Mouse (Mus musculus) neural tube, embryonic 12.5 days (tissue): ENCODE data around the gene Tgfbr2. TPM values are rescaled to one million over a fixed set of nuclear protein-coding genes. Genes with fewer than 3 reads are reported as not detected.

Experiments used
- ATAC-seq: fragments of 200-750 bp; cut with Nextera tagmentation; 2 replicates; pipeline ENCODE4 v1.8.0; 2017; ENCODE audit warnings: low read depth, mild to moderate bottlenecking, moderate TSS enrichment, moderate library complexity; ENCODE audit not compliant: low FRiP score
- H3K27ac ChIP-seq: fragments of 300-500 bp; sonication (generic); 2 replicates; pipeline ENCODE4 v1.5.1; 2016
- H3K27me3 ChIP-seq: fragments of 300-500 bp; sonication (generic); replicated peaks from 2 replicates; pipeline ENCODE4 v1.6.1; 2016; ENCODE audit warnings: mild to moderate bottlenecking
- H3K36me3 ChIP-seq: fragments of 300-500 bp; sonication (generic); 2 replicates; pipeline ENCODE4 v1.6.1; 2016; ENCODE audit warnings: mild to moderate bottlenecking
- H3K4me1 ChIP-seq: fragments of 300-500 bp; sonication (generic); 2 replicates; pipeline ENCODE4 v1.6.1; 2016
- H3K4me2 ChIP-seq: fragments of 300-500 bp; sonication (generic); replicated peaks from 2 replicates; pipeline ENCODE4 v1.6.1; 2016; ENCODE audit warnings: mild to moderate bottlenecking
- H3K4me3 ChIP-seq: fragments of 300-500 bp; sonication (generic); 2 replicates; pipeline ENCODE4 v1.5.1; 2016
- H3K9ac ChIP-seq: fragments of 300-500 bp; sonication (generic); 2 replicates; pipeline ENCODE4 v1.6.1; 2016; ENCODE audit warnings: mild to moderate bottlenecking
- H3K9me3 ChIP-seq: fragments of 300-500 bp; sonication (generic); 2 replicates; pipeline ENCODE4 v1.6.1; 2016; ENCODE audit warnings: mild to moderate bottlenecking
- whole genome bisulfite sequencing: fragments of 180-500 bp; shearing (Covaris S2); methylation state at CpG from one replicate; pipeline ENCODE4 v1.1.7; 2016; 5-methylcytosine and 5-hydroxymethylcytosine counted together
- polyA plus RNA-seq: library from polyadenylated mRNA; unstranded; fragments of >200 nt; fragmentation: Nextera tagmentation; extraction: Ambion mirVana; gene quantifications from 2 replicates; pipeline ENCODE4 v1.2.1, GENCODE M21; 2016

Gene Tgfbr2
- polyA plus RNA-seq, 1 experiment from 2014 or later = 14.4 TPM

DNA sequence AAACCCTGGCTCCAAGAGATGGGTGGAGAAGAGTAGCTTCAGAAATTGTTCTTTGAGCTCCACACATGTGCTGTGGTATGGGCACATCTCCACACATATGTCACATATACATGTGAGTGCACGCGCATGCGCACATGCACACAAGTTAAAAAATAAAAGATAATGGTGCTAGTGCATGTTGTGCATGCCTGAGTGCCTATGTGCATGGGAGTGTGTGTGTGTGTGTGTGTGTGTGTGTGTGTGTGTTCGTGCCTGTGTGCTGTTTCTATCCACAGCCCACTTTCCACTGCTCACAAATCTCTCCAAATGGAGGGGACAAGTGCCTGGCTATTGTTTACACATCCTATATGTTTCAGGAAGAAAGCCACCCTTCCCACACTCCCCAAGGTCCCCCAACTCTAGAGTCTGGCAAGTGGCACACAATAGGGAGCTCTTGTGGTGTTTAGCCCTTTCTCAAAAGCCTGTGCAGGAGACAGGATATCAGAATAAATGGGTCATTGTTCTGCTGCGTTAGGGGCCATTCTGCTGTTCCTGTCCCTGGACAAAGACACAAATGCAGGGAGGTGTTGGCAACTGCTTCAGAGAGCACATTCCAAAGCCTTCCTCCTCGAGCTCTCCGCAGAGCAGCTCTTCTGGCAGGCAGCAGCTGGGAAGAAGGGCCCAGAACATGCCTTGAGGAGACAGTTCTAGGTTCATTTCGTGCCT is 37.9 kb upstream of the Tgfbr2 start:
- no peak overlapping the region for H3K4me3 ChIP-seq
- WGBS = 52% methylated on average over 8 of the region's 8 CpGs
- H3K36me3 ChIP-seq = no peaks in the 10 kb centered on the region
- no peaks in the 10 kb centered on the region for H3K9me3 ChIP-seq
- H3K27ac ChIP-seq = no peak overlapping the region
- no peak overlapping the region; the same call in 1 of the 2 replicates for H3K9ac ChIP-seq
- no peak overlapping the region for H3K4me2 ChIP-seq
- no peak for ATAC-seq
- no peaks in the 10 kb centered on the region for H3K27me3 ChIP-seq
- peaks cover 4% of the 10 kb centered on the region; the same call in 1 of the 2 replicates for H3K4me1 ChIP-seq

DNA sequence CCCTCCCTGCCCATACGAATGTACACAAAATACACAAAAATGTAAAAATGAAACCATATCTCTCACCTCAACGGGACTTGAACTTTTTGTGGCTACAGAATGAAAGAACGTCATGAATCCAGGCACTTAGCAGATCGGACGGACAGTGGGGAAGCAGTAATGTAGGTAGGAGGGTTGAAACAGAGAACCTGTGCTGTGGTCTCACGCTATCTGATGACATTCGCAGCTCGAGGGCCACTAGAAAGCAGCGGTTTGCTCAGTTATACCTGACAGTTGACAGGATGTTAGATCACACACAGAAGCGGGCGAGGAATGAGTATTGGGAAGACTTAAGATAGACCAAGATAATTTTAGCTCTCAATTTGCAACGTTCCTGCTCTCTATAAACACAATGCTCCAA is 36.9 kb upstream of the Tgfbr2 start:
- H3K4me3 ChIP-seq = no peak overlapping the region
- no peaks in the 10 kb centered on the region for H3K27me3 ChIP-seq
- H3K4me2 ChIP-seq = no peak overlapping the region
- no peak for ATAC-seq
- H3K9me3 ChIP-seq = no peaks in the 10 kb centered on the region
- H3K27ac ChIP-seq = no peak overlapping the region
- 91% methylated on average over 12 of the region's 12 CpGs for WGBS
- H3K9ac ChIP-seq = no peak overlapping the region
- peaks cover 4% of the 10 kb centered on the region; the same call in 1 of the 2 replicates for H3K4me1 ChIP-seq
- H3K36me3 ChIP-seq = no peaks in the 10 kb centered on the region

DNA sequence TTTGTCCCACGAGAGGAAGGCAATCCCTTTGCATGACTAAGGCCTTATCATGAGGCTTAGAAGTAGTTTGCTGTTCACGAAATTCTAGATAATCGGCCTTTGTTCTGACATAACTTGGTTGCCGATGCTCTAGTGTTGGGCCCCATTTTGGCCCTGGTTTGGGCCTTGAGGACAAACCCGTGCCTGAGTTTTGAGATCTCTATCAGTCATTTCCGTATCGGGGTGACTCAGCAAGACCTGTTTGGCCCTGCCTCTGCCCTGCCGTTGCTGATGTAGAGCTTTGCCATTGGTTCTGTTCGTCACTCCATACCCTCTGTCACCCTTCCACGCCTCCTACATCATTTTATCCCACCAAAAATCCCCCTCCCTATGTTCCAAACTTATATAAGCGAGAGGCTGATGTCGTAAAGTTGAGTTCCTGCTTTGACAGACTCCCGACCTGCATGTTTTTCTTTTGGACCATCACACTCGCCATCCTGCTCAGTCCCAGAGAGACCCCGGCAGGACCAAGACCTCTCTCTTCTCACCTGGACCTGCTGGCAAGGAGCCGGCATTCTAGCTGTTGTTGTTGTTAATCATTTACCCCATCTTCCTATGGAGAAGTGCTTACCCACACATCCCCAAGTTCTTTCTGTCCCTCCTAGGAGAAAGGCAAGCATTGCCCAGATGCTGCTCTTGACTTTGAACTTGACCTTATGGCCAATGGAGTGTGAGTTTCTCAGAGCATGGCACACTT is 33.2 kb upstream of the Tgfbr2 start:
- 90% methylated on average over 16 of the region's 16 CpGs for WGBS
- Histone ChIP-seq H3K27me3 (no peaks in the 10 kb centered on the region), H3K4me1 (no peaks in the 10 kb centered on the region), H3K27ac (no peak overlapping the region), H3K9me3 (no peaks in the 10 kb centered on the region), H3K36me3 (no peaks in the 10 kb centered on the region), H3K4me3 (no peak overlapping the region), H3K4me2 (no peak overlapping the region), H3K9ac (no peak overlapping the region)
- no peak for ATAC-seq

DNA sequence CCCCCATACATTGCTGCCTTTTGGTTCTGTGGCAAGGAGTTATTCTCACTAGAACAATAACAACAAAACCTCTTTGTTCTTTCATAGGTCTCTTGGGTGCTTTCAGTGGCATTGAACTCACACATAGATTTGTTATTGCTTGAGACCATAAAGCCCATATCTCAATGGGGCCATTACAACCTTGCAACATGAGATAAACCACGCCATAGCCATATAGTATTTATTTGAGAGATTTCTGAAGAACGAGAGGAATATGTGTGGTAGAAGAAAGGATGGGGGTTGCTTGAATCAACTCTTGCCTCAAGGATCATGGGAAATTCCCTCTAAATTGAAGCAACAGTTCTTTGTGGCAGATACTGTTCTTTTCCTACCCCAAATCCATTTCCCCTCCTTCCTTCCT is 31.7 kb upstream of the Tgfbr2 start:
- Histone ChIP-seq H3K27ac (no peak overlapping the region), H3K4me1 (no peaks in the 10 kb centered on the region), H3K9ac (no peak overlapping the region), H3K36me3 (no peaks in the 10 kb centered on the region), H3K4me2 (no peak overlapping the region), H3K9me3 (no peaks in the 10 kb centered on the region), H3K27me3 (no peaks in the 10 kb centered on the region), H3K4me3 (no peak overlapping the region)
- ATAC-seq = no peak
- WGBS = 62% methylated on average over 2 of the region's 2 CpGs

DNA sequence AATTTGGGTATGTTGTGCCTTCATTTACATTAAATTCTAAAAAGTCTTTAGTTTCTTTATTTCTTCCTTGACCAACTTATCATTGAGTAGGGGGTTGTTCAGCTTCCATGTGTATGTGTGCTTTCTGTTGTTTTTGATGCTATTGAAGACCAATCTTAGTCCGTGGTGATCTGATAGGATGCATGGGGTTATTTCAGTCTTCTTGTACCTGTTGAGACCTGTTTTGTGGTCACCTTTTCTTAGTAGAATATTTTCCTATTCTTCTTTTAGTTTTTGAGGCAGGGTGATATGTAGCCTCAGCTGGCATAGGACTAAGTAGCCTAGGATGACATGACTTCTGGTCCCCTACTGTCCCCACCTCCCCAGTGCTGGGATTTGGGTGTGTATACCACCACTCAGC is 28.5 kb upstream of the Tgfbr2 start:
- Histone ChIP-seq H3K4me3 (no peak overlapping the region), H3K4me2 (no peak overlapping the region), H3K27me3 (no peaks in the 10 kb centered on the region), H3K36me3 (no peaks in the 10 kb centered on the region), H3K27ac (no peak overlapping the region), H3K9me3 (no peaks in the 10 kb centered on the region), H3K4me1 (0 out of 2 replicates have a peak, but pooled peaks cover 5% of the 10 kb centered on the region), H3K9ac (no peak overlapping the region)
- ATAC-seq = no peak
- 78% methylated on average over 1 of the region's 1 CpGs for WGBS

DNA sequence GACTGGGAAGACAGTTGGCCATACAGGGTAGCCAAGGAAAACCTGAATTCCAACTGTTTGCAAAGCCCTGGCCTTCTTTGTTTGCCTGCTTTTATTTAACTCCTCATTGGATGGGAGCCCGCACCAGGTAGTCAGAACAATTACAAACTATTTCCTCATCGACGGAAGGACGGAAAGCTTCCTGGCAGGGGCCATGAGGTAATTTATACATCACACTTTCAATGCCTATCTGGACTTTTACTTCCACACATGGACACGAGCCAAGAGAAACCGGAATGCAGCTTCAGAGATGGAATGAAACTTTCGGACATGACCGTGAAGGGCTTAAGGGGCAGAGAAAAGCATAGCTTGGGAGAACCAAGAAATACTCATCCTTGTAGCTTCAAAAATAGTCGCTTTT is 24.0 kb upstream of the Tgfbr2 start:
- Histone ChIP-seq H3K9me3 (no peaks in the 10 kb centered on the region), H3K36me3 (no peaks in the 10 kb centered on the region), H3K27me3 (no peaks in the 10 kb centered on the region), H3K4me2 (no peak overlapping the region), H3K9ac (no peak overlapping the region), H3K4me1 (peaks cover 5% of the 10 kb centered on the region; the same call in 1 of the 2 replicates), H3K27ac (no peak overlapping the region), H3K4me3 (no peak overlapping the region)
- 64% methylated on average over 9 of the region's 9 CpGs for whole genome bisulfite sequencing
- ATAC-seq = no peak

DNA sequence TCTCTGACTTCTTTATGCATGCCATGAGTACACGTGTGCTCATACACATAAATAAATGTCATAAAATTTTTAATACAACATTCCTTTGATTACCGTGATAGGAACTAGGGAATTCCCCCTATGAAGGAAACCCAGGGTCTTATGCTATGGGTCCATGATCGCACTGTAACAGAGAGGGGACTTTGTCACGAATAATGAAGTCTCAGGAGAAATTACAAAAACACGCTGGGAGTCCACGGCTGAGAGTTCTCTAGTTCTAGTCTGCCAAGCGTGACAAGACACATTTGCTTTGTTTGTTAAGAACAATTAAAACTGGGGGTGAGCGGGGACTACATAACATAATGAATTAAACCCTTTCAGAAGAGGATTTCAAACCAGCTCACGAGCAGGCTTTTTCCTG is 23.3 kb upstream of the Tgfbr2 start:
- no peaks in the 10 kb centered on the region for H3K36me3 ChIP-seq
- ATAC-seq = no peak
- WGBS = 29% methylated on average over 9 of the region's 9 CpGs
- no peak overlapping the region for H3K27ac ChIP-seq
- H3K4me1 ChIP-seq = peaks cover 5% of the 10 kb centered on the region; the same call in 1 of the 2 replicates
- H3K4me2 ChIP-seq = no peak overlapping the region
- no peaks in the 10 kb centered on the region for H3K27me3 ChIP-seq
- H3K9me3 ChIP-seq = no peaks in the 10 kb centered on the region
- no peak overlapping the region for H3K9ac ChIP-seq
- H3K4me3 ChIP-seq = no peak overlapping the region

DNA sequence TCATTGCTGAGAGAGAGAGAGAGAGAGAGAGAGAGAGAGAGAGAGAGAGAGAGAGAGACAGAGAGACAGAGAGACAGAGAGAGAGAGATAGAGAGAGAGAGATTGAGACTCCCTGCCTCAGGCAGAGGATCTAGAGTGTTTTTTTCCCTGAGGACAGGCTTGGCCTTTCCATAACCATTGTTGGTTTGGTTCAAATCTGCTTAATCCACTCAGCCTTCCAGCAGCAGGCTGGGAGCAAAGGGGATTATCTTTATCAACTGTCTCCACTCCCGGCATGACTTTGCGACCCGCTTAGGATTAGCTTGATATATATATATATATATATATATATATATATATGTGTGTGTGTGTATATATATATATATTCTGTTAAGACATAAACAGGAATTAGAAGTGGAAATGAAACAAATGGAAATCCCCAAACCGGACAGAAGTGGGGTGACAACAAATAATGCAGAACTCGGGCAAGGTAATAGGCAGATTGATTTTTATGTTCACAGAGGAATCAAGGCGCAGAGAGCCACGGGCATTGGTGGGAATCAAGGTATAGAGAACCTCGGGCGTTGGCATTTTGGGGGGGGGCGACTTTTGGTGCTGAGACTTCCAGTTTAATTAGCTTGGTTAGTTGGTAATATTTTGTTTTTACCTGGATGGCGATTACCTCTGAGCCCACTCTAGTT is 22.5 kb upstream of the Tgfbr2 start:
- no peak overlapping the region for H3K27ac ChIP-seq
- H3K9ac ChIP-seq = no peak overlapping the region
- H3K4me1 ChIP-seq = peaks cover 5% of the 10 kb centered on the region; the same call in 1 of the 2 replicates
- H3K36me3 ChIP-seq = no peaks in the 10 kb centered on the region
- H3K4me2 ChIP-seq = no peak overlapping the region
- no peak overlapping the region for H3K4me3 ChIP-seq
- no peaks in the 10 kb centered on the region for H3K27me3 ChIP-seq
- H3K9me3 ChIP-seq = no peaks in the 10 kb centered on the region
- ATAC-seq = no peak
- 95% methylated on average over 11 of the region's 11 CpGs for WGBS

DNA sequence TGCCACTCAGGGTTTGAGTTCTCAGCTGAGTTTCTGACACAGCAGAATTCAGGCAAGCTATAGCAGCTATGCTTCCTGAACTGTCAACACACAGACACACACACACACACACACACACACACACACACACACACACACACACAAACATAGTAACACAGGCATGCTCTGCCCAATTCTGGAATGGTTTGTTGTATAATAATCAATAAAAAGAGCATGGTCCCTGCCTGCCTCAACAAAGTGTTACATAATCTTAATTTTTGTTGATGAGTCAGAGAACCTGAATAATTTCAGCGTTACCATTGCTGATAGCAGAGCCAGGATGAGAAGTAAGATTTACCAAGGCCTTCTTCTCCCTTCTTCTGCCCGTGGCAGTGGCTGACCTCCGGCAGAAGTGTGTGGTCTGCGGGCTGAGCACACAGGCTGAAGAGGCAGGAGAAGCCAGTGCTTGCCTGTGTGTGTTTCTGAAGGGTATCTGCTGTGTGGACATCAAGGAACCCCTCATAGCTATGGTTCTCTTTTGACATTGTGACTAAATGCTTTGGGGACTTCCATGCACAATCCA is 18.8 kb upstream of the Tgfbr2 start:
- WGBS = 83% methylated on average over 4 of the region's 4 CpGs
- Histone ChIP-seq H3K4me3 (no peak overlapping the region), H3K9me3 (no peaks in the 10 kb centered on the region), H3K4me1 (peaks cover under 1% of the 10 kb centered on the region; the same call in 1 of the 2 replicates), H3K4me2 (no peak overlapping the region), H3K36me3 (no peaks in the 10 kb centered on the region), H3K27ac (no peak overlapping the region), H3K9ac (no peak overlapping the region), H3K27me3 (no peaks in the 10 kb centered on the region)
- no peak for ATAC-seq

DNA sequence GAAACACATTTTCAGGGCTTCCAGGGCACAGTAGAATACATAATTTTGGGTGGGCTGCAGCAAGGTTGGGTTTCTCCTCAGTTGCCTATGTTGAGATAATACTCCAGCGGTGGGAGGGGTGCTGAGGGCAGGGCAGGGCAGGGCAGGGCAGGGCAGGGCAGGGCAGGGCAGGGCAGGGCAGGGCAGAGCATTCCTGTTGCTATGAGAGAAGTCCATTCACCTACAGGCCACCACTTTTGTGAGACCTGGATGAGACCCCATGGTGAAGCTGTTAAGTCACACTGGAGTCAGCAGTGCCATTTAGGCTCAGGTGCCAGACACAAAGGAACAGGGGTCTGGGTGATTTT is 18.3 kb upstream of the Tgfbr2 start:
- no peaks in the 10 kb centered on the region for H3K36me3 ChIP-seq
- no peaks in the 10 kb centered on the region; the same call in 1 of the 2 replicates for H3K4me1 ChIP-seq
- no peak overlapping the region for H3K4me2 ChIP-seq
- 79% methylated on average over 1 of the region's 1 CpGs for WGBS
- no peak overlapping the region for H3K9ac ChIP-seq
- no peaks in the 10 kb centered on the region for H3K27me3 ChIP-seq
- ATAC-seq = no peak
- H3K27ac ChIP-seq = no peak overlapping the region
- H3K4me3 ChIP-seq = no peak overlapping the region
- H3K9me3 ChIP-seq = no peaks in the 10 kb centered on the region

DNA sequence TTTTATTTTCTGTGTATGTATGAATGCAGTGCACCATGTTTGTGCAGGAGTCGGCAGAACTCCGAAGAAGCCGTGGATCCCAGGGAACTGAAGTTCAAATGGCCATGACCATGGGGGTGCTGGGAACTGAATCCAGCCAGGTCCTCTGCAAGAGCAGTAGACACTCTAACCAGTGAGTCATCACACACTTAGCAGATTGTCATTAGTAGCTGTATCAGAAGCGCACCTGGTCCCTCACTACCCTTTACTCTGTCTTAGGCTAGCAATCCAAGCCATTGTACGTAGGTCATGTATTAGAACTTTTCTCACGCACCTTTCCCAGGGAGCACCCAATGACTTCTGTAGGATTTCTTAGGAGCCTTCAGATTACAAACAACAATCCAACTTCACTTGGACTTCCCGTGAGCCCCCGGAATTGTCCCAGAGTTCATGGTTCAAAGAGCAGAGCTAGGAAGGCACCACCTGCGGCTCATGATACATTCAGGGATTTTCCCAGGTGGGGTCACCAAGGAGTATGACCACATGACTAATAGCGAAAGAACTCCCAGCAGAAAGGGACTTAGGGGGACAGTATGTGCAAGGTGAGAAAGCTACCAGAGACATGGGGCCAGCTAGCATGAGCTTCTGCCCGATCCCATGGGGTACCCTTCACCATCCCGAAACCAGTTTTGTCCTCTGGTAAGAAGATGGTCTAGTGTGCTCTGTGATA is 17.8 kb upstream of the Tgfbr2 start:
- H3K27me3 ChIP-seq = no peaks in the 10 kb centered on the region
- no peak overlapping the region for H3K27ac ChIP-seq
- H3K9me3 ChIP-seq = no peaks in the 10 kb centered on the region
- no peak overlapping the region for H3K4me2 ChIP-seq
- ATAC-seq = no peak
- H3K4me3 ChIP-seq = no peak overlapping the region
- no peaks in the 10 kb centered on the region for H3K36me3 ChIP-seq
- no peak overlapping the region for H3K9ac ChIP-seq
- H3K4me1 ChIP-seq = no peaks in the 10 kb centered on the region
- 95% methylated on average over 12 of the region's 12 CpGs for WGBS

DNA sequence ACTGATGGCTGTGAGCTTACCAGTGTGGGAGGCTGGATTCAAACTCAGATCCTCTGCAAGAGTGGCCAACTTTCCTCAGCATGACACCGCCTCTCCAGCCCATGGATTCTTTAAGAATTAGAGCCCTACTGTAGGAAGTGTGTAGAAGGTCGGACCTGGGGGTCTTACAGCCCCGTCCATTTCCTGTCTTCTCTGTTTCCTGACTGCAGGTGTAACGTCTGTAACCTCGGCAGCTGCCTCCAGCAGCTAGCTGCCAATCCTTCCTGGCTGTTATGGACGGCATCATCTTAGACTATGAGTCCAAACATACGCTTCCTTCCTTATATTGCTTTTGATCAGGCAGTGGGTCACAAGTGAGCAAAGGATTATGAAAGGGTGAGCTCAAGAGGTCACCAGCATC is 17.1 kb upstream of the Tgfbr2 start:
- no peak overlapping the region for H3K4me2 ChIP-seq
- no peaks in the 10 kb centered on the region for H3K27me3 ChIP-seq
- WGBS = 82% methylated on average over 7 of the region's 7 CpGs
- H3K4me1 ChIP-seq = no peaks in the 10 kb centered on the region
- no peak overlapping the region for H3K27ac ChIP-seq
- no peak overlapping the region for H3K4me3 ChIP-seq
- H3K9me3 ChIP-seq = no peaks in the 10 kb centered on the region
- ATAC-seq = no peak
- H3K36me3 ChIP-seq = no peaks in the 10 kb centered on the region
- no peak overlapping the region for H3K9ac ChIP-seq
